Mouse (Mus musculus): Measurements from ENCODE around the gene Abhd16b. TPM values are rescaled to one million over a fixed set of nuclear protein-coding genes. Genes with fewer than 3 reads are reported as not detected.

The Abhd16b gene
- polyA plus RNA-seq, 1 experiment from 2014 or later = 0.17 TPM

DNA sequence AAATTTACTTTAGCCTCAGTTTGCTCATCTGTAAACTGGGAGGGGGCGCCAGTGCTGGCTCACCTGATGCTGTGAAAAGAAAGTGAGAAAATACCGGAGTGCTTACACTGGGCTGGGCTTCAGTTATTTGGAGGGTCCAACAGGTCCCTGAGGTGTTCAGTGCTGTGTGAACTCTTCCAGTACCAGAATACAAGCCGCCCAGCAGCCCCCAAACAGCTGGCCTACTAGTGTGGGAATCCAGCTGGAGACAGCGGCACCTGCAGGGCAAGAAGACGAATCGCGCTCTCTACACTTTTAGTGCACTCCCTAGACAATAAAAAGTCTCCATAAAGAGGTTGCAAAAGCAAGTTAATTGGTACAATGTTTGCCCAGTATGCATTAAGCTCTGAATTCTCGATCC, 3.3 kb downstream of the Abhd16b start:
- Histone ChIP-seq H3K4me2 (ENCODE audit: low read depth, low read length) (peak overlapping the region; percentile 78), H3K36me3 (ENCODE audit: control insufficient read depth, insufficient read depth) (peaks cover 10% of the 10 kb centered on the region), H3K4me1 (ENCODE audit: control insufficient read depth, insufficient read depth, low read length) (peaks cover 15% of the 10 kb centered on the region), H3K27me3 (ENCODE audit: control insufficient read depth, insufficient read depth, low read length) (no peaks in the 10 kb centered on the region), H3K27ac (ENCODE audit: low read length) (peak overlapping the region; percentile 91), H3K9ac (ENCODE audit: low read length) (peak overlapping the region; percentile 79), H3K9me3 (replicated peaks; ENCODE audit: control insufficient read depth, low read length) (no peaks in the 10 kb centered on the region), H3K4me3 (ENCODE audit: low read length) (peak overlapping the region; percentile 94)
- ATAC-seq (replicated peaks; ENCODE audit: extremely low read depth, insufficient read depth, low FRiP score) = peak; percentile 61
- WGBS = 14% methylated on average over 8 of the region's 8 CpGs

- under 1% methylated on average over 46 of the region's 46 CpGs for WGBS
- peaks cover 15% of the 10 kb centered on the region for H3K4me1 ChIP-seq (ENCODE audit: control insufficient read depth, insufficient read depth, low read length)
- H3K27me3 ChIP-seq (ENCODE audit: control insufficient read depth, insufficient read depth, low read length) = no peaks in the 10 kb centered on the region
- peak within 1 kb of the TSS; percentile 95 for H3K27ac ChIP-seq (ENCODE audit: low read length)
- H3K36me3 ChIP-seq (ENCODE audit: control insufficient read depth, insufficient read depth) = peaks cover 17% of the 10 kb centered on the region
- peak within 1 kb of the TSS; percentile 95 for H3K9ac ChIP-seq (ENCODE audit: low read length)
- no peaks in the 10 kb centered on the region for H3K9me3 ChIP-seq (replicated peaks; ENCODE audit: control insufficient read depth, low read length)
- peak within 1 kb of the TSS; percentile 97 for H3K4me2 ChIP-seq (ENCODE audit: low read depth, low read length)
- ATAC-seq (replicated peaks; ENCODE audit: extremely low read depth, insufficient read depth, low FRiP score) = peak; percentile 97
- H3K4me3 ChIP-seq (ENCODE audit: low read length) = peak within 1 kb of the TSS; percentile 94
Measured at GRCm38 (mm10) chr2:181496831-181497547, 4.0 kb downstream of the Abhd16b start, which contains the start of gene Tpd52l2. Gene Tpd52l2, plus strand, starts transcription at chr2:181497142.

DNA sequence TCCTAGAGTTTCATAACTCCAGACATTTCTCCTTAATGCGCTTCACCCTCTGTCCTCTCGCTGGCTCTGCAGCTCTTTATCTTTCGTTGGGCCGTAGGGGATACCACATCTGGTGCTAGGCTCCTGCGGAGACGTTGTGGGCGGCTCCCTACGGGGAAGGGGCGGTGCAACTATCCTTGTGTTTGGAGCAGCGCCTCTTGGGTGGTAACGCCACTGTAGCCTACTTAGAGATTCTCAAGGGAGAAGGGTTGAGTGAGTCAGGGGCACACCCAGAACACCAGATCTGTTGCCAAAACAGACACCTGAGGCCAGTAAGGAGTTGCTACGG, 4.5 kb downstream of the Abhd16b start:
- no peaks in the 10 kb centered on the region for H3K27me3 ChIP-seq (ENCODE audit: control insufficient read depth, insufficient read depth, low read length)
- no peaks in the 10 kb centered on the region for H3K9me3 ChIP-seq (replicated peaks; ENCODE audit: control insufficient read depth, low read length)
- under 1% methylated on average over 12 of the region's 12 CpGs for WGBS
- peak; percentile 30 for ATAC-seq (replicated peaks; ENCODE audit: extremely low read depth, insufficient read depth, low FRiP score)
- peak overlapping the region; percentile 95 for H3K9ac ChIP-seq (ENCODE audit: low read length)
- peaks cover 15% of the 10 kb centered on the region for H3K4me1 ChIP-seq (ENCODE audit: control insufficient read depth, insufficient read depth, low read length)
- peak overlapping the region; percentile 94 for H3K4me3 ChIP-seq (ENCODE audit: low read length)
- peaks cover 22% of the 10 kb centered on the region for H3K36me3 ChIP-seq (ENCODE audit: control insufficient read depth, insufficient read depth)
- peak overlapping the region; percentile 95 for H3K27ac ChIP-seq (ENCODE audit: low read length)
- peak overlapping the region; percentile 97 for H3K4me2 ChIP-seq (ENCODE audit: low read depth, low read length)

- no peaks in the 10 kb centered on the region for H3K27me3 ChIP-seq (ENCODE audit: control insufficient read depth, insufficient read depth, low read length)
- no peak overlapping the region for H3K9ac ChIP-seq (ENCODE audit: low read length)
- no peak overlapping the region for H3K27ac ChIP-seq (ENCODE audit: low read length)
- no peak for ATAC-seq (replicated peaks; ENCODE audit: extremely low read depth, insufficient read depth, low FRiP score)
- no peak overlapping the region for H3K4me2 ChIP-seq (ENCODE audit: low read depth, low read length)
- peaks cover 29% of the 10 kb centered on the region for H3K36me3 ChIP-seq (ENCODE audit: control insufficient read depth, insufficient read depth)
- H3K4me1 ChIP-seq (ENCODE audit: control insufficient read depth, insufficient read depth, low read length) = peaks cover 15% of the 10 kb centered on the region
- H3K9me3 ChIP-seq (replicated peaks; ENCODE audit: control insufficient read depth, low read length) = no peaks in the 10 kb centered on the region
- WGBS = 68% methylated on average over 4 of the region's 4 CpGs
- no peak overlapping the region for H3K4me3 ChIP-seq (ENCODE audit: low read length)
Measured at GRCm38 (mm10) chr2:181498644-181499043, 5.6 kb downstream of the Abhd16b start.

DNA sequence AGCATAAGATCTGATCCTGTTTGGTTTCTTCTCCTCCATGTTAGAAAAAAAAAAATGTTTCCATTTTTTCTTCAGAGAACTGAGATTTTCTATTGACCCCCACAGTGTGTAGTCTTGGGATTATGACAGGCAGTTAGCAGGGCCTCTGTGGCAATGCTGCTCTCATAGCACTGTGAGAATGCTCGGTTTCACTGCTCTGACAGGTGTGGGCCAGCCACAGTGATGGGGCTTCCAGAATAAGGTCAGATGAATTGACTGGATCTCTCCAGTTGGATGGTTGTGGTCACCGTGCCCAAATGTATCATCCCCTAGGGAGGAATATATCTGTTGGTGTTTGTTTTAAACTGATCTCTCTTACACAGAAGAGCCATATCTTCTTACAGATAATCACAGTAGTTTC, 16.2 kb downstream of the Abhd16b start:
- WGBS = 90% methylated on average over 2 of the region's 2 CpGs
- Histone ChIP-seq H3K4me2 (ENCODE audit: low read depth, low read length) (no peak overlapping the region), H3K4me1 (ENCODE audit: control insufficient read depth, insufficient read depth, low read length) (peaks cover 2% of the 10 kb centered on the region; the same call in 1 of the 2 replicates), H3K36me3 (ENCODE audit: control insufficient read depth, insufficient read depth) (peaks cover 53% of the 10 kb centered on the region), H3K27ac (ENCODE audit: low read length) (no peak overlapping the region), H3K27me3 (ENCODE audit: control insufficient read depth, insufficient read depth, low read length) (no peaks in the 10 kb centered on the region), H3K4me3 (ENCODE audit: low read length) (no peak overlapping the region), H3K9me3 (replicated peaks; ENCODE audit: control insufficient read depth, low read length) (no peaks in the 10 kb centered on the region), H3K9ac (ENCODE audit: low read length) (no peak overlapping the region)
- no peak for ATAC-seq (replicated peaks; ENCODE audit: extremely low read depth, insufficient read depth, low FRiP score)

DNA sequence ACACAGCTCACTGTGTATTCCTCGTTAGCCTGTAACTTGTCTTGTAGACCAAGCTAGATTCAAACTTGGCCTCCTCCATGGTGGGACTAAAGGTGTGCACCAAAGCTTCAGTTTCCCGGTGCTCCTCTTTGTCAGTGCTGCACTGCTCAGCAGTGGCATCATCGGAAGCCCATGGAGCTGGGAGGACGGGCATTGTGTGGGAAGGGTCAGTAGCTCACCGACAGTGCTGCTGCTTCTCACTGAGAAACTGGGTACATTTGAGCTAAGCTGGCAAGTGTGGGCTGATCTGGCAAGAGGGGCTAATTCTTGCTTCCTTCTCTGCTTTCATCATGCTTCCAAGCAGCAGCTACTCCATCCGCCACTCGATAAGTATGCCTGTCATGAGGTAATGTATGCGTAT, 18.2 kb downstream of the Abhd16b start:
- Histone ChIP-seq H3K4me3 (ENCODE audit: low read length) (no peak overlapping the region), H3K9ac (ENCODE audit: low read length) (no peak overlapping the region), H3K36me3 (ENCODE audit: control insufficient read depth, insufficient read depth) (peaks cover 63% of the 10 kb centered on the region), H3K27me3 (ENCODE audit: control insufficient read depth, insufficient read depth, low read length) (no peaks in the 10 kb centered on the region), H3K4me1 (ENCODE audit: control insufficient read depth, insufficient read depth, low read length) (no peaks in the 10 kb centered on the region), H3K9me3 (replicated peaks; ENCODE audit: control insufficient read depth, low read length) (no peaks in the 10 kb centered on the region), H3K4me2 (ENCODE audit: low read depth, low read length) (no peak overlapping the region), H3K27ac (ENCODE audit: low read length) (no peak overlapping the region)
- ATAC-seq (replicated peaks; ENCODE audit: extremely low read depth, insufficient read depth, low FRiP score) = no peak
- 95% methylated on average over 8 of the region's 8 CpGs for WGBS

DNA sequence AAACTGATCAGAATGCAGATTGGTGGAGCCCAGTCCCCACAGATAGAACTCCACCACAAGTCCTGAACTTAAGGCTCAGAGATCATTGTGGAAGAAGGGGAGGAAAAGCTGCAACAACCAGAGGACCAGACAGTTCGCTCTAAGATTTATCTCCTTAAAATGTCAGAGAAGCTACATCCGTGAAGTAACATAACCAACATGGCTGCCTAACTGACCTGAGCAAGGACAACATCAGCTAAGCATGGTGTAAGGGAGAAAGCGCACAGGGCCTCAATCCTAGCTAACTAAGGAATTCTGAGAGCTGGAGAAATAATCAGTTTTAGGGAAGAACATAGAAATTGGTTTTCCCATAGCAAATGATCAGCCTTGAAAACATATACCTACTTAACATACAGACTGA, 26.2 kb downstream of the Abhd16b start:
- H3K4me1 ChIP-seq (ENCODE audit: control insufficient read depth, insufficient read depth, low read length) = peaks cover 27% of the 10 kb centered on the region
- H3K9me3 ChIP-seq (replicated peaks; ENCODE audit: control insufficient read depth, low read length) = no peaks in the 10 kb centered on the region
- peak overlapping the region; percentile 98 for H3K9ac ChIP-seq (ENCODE audit: low read length)
- peak overlapping the region; percentile 81 for H3K4me2 ChIP-seq (ENCODE audit: low read depth, low read length)
- no peaks in the 10 kb centered on the region for H3K27me3 ChIP-seq (ENCODE audit: control insufficient read depth, insufficient read depth, low read length)
- peaks cover 22% of the 10 kb centered on the region for H3K36me3 ChIP-seq (ENCODE audit: control insufficient read depth, insufficient read depth)
- H3K27ac ChIP-seq (ENCODE audit: low read length) = peak overlapping the region; percentile 99
- WGBS = 72% methylated on average over 3 of the region's 3 CpGs
- peak overlapping the region; percentile 97 for H3K4me3 ChIP-seq (ENCODE audit: low read length)
- ATAC-seq (replicated peaks; ENCODE audit: extremely low read depth, insufficient read depth, low FRiP score) = no peak

- under 1% methylated on average over 74 of the region's 74 CpGs for whole genome bisulfite sequencing
- peak within 1 kb of the TSS; percentile 99 for H3K27ac ChIP-seq (ENCODE audit: low read length)
- H3K9ac ChIP-seq (ENCODE audit: low read length) = peak within 1 kb of the TSS; percentile 98
- ATAC-seq (replicated peaks; ENCODE audit: extremely low read depth, insufficient read depth, low FRiP score) = peak; percentile 98
- peak within 1 kb of the TSS; percentile 81 for H3K4me2 ChIP-seq (ENCODE audit: low read depth, low read length)
- H3K4me3 ChIP-seq (ENCODE audit: low read length) = peak within 1 kb of the TSS; percentile 97
- H3K4me1 ChIP-seq (ENCODE audit: control insufficient read depth, insufficient read depth, low read length) = peaks cover 27% of the 10 kb centered on the region
- peaks cover 19% of the 10 kb centered on the region for H3K36me3 ChIP-seq (ENCODE audit: control insufficient read depth, insufficient read depth)
- H3K27me3 ChIP-seq (ENCODE audit: control insufficient read depth, insufficient read depth, low read length) = no peaks in the 10 kb centered on the region
- no peaks in the 10 kb centered on the region for H3K9me3 ChIP-seq (replicated peaks; ENCODE audit: control insufficient read depth, low read length)
Measured at GRCm38 (mm10) chr2:181520118-181520935, 27.3 kb downstream of the Abhd16b start, which contains the start of gene Dnajc5. Gene Dnajc5, plus strand, starts transcription at chr2:181520485.

- H3K9ac ChIP-seq (ENCODE audit: low read length) = peak overlapping the region; percentile 98
- peak overlapping the region; percentile 99 for H3K27ac ChIP-seq (ENCODE audit: low read length)
- 0% methylated on average over 17 of the region's 17 CpGs for WGBS
- peak overlapping the region; percentile 97 for H3K4me3 ChIP-seq (ENCODE audit: low read length)
- H3K27me3 ChIP-seq (ENCODE audit: control insufficient read depth, insufficient read depth, low read length) = no peaks in the 10 kb centered on the region
- peak overlapping the region; percentile 73 for H3K4me2 ChIP-seq (ENCODE audit: low read depth, low read length)
- H3K9me3 ChIP-seq (replicated peaks; ENCODE audit: control insufficient read depth, low read length) = no peaks in the 10 kb centered on the region
- peaks cover 16% of the 10 kb centered on the region for H3K36me3 ChIP-seq (ENCODE audit: control insufficient read depth, insufficient read depth)
- peaks cover 27% of the 10 kb centered on the region for H3K4me1 ChIP-seq (ENCODE audit: control insufficient read depth, insufficient read depth, low read length)
- no peak for ATAC-seq (replicated peaks; ENCODE audit: extremely low read depth, insufficient read depth, low FRiP score)
Measured at GRCm38 (mm10) chr2:181520936-181521227, 27.9 kb downstream of the Abhd16b start.

All from heart, embryonic 16.5 days (tissue).